Mouse (Mus musculus) heart, adult 18-20 months (tissue): ENCODE results near the gene Srl. TPM values are rescaled to one million over a fixed set of nuclear protein-coding genes. Genes with fewer than 3 reads are reported as not detected.
"Not testable (repeated sequence)": the region's sequence is repeated elsewhere in the genome, so short reads cannot be mapped to it uniquely, and the experiment has no call there.

Experiments used
- DNase-seq, 2 experiments: peaks; one replicate each; pipeline ENCODE4 v3.0.0; 2021 to 2022; ENCODE audit warnings: mixed read lengths in 1 of 2
- long read RNA-seq, 2 experiments: library from polyadenylated mRNA; stranded (forward); transcript quantifications; one replicate each; pipeline ENCODE4 v2.0.0; 2021
- total RNA-seq, 2 experiments: library from RNA; stranded (reverse); gene quantifications; 2 replicates each; pipeline ENCODE4 v1.2.3; 2021

Gene Srl
- total RNA-seq = 100 to 1,000 TPM; 782 to 831 TPM
- long read RNA-seq, experiment 1, full-length matches to known transcripts = 190 of 1,184 reads
- long read RNA-seq, experiment 1, partial matches to known transcripts = 24 of 1,184 reads
- long read RNA-seq, experiment 1, other reads (novel, unspliced or antisense) = 970 of 1,184 reads
- long read RNA-seq, experiment 2, full-length matches to known transcripts = 80 of 560 reads
- long read RNA-seq, experiment 2, partial matches to known transcripts = 11 of 560 reads
- long read RNA-seq, experiment 2, other reads (novel, unspliced or antisense) = 469 of 560 reads

DNA sequence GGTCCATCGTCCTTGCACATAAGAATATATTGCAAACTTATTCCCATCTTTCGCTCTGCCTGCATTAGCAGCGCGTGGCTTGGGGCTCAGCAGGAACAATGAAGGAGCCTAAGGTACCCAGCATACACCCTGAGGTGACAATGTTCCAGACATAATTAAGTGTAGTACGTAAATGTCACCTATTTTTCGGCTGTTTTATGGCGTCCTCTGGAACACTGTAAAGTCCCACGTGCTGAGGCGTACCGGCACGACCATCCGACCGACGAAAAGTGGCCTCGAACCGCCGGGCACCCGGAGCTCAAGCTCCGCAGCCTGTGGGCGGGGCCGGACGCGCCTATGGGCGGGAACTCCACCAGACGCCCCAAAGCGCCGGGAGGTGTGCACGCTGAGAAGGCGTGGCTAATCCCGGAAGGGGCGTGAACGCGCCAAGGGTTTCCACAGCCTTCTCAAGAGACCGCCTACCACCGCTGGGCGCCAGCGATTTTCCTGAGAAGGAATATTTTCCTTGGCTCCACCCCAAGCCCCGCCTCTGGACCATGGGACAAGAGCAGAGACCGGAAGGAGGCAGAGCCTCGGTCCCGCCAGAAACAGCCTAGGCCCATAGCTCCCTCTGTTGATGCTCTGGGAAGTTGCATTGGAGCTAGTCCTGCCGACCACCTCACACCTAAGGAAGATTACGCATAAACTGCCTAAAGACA lies at the start of gene Srl:
Srl (minus strand) TSS at position 316 of the 698 bp plus-strand sequence.
- peak; percentile 100 for DNase-seq

DNA sequence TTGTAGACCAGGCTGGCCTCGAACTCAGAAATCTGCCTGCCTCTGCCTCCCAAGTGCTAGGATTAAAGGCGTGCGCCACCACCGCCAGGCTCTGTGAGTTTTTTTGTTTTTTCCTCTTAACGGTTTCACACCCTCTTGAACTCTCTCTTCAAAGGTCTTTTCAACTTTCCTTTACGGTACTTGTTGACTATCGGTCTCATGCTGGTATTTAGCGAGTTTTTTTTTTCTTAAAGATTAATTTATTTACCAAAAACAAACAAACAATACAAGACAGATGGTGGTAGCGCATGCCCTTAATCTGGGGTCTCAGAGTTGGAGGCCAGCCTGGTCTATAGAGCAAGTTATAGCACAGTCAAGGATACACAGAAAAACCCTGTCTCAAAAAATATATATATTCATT lies 48.6 kb upstream of the Srl start:
- DNase-seq = no peak

GRCm38 (mm10) chr16:4587516-4588210 lies 46.0 kb upstream of the Srl start:
- DNase-seq = peak in 1 of 2 experiments; percentile 56

DNA sequence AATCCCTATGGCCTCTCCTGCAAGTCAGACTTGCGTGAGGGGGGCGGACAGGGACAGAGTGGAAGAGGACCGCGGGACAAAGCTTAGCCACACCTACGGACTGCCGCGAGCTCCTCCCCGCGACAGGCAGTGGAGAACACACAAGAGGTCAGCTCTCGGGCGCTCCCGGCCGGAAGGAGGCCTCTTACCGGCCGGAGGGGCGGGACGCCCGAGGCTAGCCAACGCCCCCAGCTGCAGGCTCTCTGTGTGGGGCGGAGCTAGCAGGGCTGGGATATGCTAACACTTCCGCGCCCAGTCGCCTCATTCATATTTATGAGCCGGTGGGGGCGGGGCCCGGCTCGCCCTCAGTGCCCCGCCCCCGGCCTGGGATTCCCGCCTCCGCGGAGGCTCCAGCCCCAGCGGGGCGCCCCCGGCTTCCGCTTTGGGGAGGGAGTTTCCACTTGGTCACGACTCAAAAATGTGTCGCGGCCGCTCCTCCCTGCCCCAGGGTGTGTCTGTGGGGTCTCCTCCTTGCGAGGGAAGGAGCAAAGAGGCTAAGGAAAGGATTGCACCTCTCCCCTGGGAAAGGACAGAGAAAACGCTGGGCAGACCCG lies 45.0 kb upstream of the Srl start:
- peak; percentile 97 to 99 for DNase-seq

- no peak for DNase-seq
These were observed 44.3 kb upstream of the Srl start for GRCm38 (mm10) chr16:4585642-4586530.

DNA sequence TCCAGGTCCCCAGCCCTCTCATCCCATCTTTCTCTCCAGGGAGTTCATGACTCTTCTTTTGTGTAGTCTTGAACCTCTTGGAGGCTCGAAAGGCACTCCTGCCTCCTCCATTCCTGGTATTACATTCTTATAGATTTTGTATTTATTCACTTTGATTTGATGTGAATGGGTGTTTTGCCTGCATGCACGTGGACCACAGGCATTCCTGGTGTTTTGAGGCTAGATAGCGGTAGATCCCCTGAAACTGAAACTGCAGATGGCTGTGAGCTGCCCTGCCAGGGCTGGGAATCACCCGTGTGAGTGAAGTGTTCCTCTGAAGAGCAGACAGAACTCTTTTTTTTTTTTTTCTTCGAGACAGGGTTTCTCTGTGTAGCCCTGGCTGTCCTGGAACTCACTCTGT lies 42.8 kb upstream of the Srl start:
- no peak for DNase-seq

DNA sequence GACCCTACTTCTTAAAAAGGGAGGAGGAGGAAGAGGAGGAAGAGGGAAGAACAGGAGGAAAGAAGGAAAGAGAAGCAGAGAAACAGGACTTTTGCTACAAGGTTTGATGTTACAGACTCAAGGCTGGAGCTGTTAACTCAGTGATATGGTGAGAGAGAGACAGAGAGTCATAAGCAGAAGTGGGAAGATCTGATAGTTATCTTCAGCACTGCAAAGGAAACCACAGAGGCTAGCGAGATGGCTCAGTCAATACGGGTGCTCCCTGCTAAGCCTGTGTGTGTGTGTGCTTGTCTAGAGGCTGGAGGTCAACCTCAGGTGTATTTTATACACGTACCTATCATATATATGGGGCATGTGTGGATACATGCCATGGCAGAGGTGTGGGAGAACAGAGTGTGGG lies 42.2 kb upstream of the Srl start:
- DNase-seq = no peak

GRCm38 (mm10) chr16:4581179-4581578 lies 39.6 kb upstream of the Srl start:
- DNase-seq = not testable (repeated sequence)

DNA sequence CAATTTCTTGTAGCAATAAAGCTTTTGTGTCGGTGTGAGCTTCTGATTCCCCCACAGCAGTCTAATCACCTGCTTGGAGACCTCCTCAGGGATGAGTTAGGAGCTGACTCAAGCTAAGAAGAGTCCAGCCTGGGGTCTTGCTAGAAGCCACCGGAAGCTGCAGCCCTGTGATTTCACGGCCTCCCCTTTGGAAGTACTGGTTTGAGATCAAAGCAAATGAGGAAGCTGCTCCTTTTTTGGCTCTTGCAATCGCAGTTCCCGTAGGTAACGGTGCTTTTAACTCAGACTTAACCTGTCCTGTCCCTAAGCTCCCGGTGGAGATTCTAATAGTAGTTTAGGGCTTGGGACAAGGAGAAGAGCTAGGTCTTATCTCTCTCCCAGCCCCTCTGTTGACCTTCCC lies 37.0 kb upstream of the Srl start:
- no peak for DNase-seq

DNA sequence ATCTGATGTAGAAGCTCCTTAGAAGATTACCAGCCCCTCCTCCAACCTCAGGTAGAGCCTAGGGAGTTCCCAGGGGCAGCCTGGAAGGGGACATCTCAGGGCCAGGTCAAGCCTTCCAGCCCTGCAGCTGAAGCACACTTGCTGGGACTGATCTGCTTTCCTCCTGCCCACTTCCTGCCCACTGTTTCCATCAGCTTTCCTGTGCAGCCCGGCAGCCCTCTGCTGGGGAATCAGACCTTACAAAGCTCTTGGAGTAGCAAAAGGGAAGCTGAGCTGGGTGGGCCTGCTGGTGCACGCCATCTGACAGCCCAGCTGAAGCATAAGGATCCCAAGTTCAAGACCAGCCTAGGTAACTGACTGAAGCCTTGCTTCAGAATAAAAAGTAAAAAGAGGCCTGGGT lies 35.3 kb upstream of the Srl start:
- DNase-seq = no peak

DNA sequence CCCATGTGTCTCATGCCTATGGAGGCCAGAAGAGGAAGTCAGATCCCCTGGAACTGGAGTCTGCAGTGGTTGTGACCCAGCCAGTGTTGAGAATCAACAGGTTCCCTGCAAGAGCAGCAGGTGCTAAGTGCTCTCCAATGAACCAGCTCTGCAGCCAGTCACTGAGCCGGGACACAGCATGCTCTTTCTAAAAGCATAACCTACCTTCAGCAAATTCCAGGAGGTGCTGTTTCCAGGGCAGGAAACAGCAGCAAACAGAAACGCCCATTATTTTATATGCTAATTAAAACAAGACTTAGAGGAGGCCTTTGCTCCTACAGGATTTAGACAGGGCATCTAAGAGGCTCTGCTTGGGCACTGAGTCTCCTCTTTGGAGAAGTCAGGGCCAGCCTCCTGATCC lies 34.4 kb upstream of the Srl start:
- DNase-seq = no peak

- no peak for DNase-seq
These were observed 29.1 kb upstream of the Srl start for GRCm38 (mm10) chr16:4570737-4571136.

- DNase-seq = peak; percentile 83 to 94
These were observed 26.3 kb upstream of the Srl start for GRCm38 (mm10) chr16:4567912-4568311.

DNA sequence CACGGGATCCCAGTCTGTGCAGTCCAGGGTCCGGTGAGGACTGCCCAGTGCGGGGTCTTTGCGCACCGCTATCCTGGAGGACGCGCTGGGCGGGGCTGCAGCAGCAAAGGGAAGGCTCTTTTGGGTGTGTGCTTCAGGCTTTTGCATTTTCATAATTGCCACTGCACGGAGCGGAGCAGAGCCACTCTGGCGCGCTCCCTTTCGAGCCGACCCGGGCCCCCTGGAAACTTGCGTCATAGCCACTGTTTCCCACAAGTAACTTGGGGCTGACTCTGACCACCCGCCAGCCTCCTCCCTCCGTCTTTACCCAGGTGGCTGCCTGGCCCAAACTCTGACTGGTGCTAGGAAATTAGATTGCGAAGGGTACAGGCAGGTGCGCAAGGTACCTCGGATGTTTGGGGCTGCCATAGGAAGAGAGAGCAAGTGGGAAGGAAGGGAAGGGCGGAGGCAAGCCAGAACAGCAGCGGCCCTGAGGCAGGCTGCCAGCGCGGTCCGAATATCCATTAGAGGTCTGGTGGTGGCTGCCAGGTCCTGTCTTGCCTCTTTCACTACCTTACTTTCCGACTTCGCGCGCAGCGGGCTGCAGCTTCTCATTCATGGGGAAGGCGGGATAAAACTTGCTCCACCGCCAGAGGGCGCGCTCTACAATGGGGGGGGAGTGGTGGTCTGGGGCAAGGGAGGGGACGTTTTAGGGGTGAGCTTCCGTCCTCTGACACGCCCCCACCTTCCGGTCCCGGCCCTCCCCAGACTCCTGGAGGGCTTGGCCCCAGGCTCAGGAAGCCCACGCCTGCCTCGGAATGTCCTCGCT lies 18.7 kb upstream of the Srl start:
- peak; percentile 84 to 89 for DNase-seq

DNA sequence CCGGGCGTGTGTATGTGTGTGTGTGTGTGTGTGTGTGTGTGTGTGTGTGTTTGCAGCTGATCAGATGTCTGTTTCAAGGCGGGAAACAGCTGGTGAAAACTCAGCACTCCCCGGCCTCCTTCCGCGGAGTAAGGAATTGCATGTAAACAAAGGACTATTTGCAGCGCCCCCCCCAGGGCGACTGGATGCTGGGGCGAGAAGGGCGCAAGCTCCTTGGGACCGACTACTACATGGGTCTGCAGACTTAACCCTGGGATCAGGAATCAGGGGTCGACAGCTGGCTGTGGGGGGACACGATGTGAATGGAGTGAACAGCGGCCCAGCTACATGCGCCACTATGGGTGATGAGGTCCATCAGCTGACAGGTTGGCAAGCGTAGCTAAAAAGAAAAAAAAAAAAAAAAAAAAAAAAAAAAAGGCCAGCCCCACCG lies 18.1 kb upstream of the Srl start, which contains the start of gene Tfap4:
Tfap4 (minus strand) TSS at position 140 of the 430 bp plus-strand sequence.
- peak; percentile 92 to 93 for DNase-seq

- peak; percentile 83 to 85 for DNase-seq
These were observed 17.5 kb upstream of the Srl start for GRCm38 (mm10) chr16:4558980-4559631.

GRCm38 (mm10) chr16:4558384-4558979 lies 16.9 kb upstream of the Srl start:
- peak; percentile 93 to 94 for DNase-seq

DNA sequence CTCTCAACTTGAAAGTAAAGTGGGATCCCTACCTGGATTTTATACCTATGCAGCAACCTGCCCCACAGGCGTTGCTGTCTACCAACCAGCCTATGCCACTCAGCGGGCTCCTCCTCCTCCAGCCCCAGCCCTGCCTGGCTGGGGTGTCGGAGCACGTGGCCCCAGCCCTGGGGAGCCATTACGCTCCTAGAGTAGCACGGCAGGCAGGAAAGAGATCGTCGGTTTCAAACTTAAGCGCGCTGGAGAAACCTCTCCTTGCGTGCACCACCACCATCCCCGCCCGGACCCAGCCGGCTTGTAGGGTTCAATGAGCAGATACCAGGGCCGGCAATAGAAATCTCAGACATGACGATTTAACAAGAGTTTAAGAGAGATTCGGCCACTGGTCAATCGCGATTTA lies 16.3 kb upstream of the Srl start:
- peak; percentile 53 to 71 for DNase-seq

- no peak for DNase-seq
These were observed 15.5 kb upstream of the Srl start for GRCm38 (mm10) chr16:4557085-4557484.

- no peak for DNase-seq
These were observed 13.9 kb upstream of the Srl start for GRCm38 (mm10) chr16:4555555-4555954.
